Mouse (Mus musculus) right cerebral cortex, postnatal 25 days (tissue): ENCODE results near the gene Pcnx3.
"Not testable (repeated sequence)": the region's sequence is repeated elsewhere in the genome, so short reads cannot be mapped to it uniquely, and the experiment has no call there.

Experiments used
- DNase-seq: peaks from one replicate; pipeline ENCODE4 v3.0.0; 2022

The Pcnx3 gene

DNA sequence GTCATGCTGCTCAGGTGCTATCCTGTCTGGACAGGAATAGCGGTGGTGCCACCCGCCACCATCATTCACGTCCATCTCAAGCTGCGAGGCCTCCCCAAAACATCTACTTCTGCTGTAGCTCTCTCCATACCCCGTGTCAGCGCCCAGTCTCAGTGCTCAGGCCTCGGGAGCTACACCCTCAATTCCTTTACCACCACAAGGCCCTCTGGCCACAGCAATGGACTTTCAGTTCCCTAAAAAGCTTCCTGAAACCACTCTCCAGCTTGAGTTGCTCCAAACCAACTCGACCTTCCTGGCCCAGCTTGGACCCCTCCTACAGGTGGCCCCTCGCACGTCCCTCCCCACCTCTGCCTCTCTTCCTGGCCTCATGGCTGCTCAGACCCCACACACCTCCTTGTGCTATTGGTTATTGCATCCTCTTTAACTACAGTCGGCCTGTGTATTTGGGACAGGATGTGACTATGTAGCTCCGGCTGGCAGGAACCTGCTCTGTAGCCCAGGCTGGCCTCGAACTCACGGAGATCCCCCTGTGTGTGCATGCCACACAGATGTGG, 23.3 kb upstream of the Pcnx3 start:
- DNase-seq = no peak

DNA sequence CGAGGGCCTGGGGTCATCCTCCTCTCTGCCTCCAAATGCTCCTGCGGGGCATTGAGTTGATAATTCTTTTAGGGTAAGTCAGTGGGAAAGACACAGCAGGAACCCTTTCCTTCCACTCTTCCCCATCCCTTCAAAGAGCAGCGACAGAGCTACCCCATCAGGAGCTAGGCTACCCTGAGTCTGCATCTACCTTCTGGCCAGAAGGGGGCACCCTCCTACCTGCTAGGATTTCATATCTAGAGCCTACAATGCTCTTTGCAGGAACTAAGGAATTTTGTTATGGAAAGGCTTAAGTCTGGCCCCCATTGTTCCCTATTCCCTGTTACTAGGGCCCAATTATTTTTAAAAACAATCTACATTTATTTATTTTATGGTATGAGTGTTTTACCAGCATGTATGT, 22.5 kb upstream of the Pcnx3 start:
- DNase-seq = no peak

DNA sequence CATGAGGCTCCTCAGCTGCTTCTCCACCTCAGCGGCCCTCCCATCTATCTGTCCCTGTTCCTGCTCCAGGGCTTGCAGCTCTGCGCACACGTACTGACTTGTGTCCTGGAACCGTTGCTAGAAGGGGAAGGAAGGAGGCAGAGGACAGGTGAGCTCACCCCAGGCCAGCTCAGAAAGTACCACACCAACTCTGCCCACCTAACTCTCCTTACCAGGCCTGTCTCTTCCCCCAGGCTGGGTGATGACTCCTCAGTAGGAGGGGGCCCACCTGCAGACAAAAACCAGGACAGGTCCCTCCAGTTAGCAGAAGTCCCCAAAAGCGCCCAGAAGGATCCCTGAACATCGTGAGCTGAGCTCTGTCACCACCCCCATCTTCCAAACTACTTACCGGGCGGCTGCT, 21.9 kb upstream of the Pcnx3 start:
- no peak for DNase-seq

DNA sequence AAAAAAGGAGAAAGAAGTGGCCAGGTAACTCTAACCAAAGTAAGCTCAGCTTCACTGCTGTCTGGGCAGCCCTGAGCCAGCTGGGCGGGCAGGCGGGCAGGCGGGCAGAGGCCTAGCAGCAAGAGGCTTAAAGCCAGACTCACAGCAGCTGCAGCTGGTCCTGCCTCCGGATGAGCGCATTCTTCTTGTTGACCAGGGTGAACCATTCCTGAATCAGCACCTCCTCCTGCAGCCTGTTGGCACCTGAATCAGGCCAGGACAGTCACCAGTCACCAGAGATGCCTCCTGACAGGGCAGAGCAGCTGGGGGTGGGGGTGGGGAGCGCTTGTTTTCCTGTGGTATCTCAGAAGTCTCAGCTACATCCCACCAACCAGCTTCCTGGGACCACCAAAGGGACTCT, 21.4 kb upstream of the Pcnx3 start:
- no peak for DNase-seq

DNA sequence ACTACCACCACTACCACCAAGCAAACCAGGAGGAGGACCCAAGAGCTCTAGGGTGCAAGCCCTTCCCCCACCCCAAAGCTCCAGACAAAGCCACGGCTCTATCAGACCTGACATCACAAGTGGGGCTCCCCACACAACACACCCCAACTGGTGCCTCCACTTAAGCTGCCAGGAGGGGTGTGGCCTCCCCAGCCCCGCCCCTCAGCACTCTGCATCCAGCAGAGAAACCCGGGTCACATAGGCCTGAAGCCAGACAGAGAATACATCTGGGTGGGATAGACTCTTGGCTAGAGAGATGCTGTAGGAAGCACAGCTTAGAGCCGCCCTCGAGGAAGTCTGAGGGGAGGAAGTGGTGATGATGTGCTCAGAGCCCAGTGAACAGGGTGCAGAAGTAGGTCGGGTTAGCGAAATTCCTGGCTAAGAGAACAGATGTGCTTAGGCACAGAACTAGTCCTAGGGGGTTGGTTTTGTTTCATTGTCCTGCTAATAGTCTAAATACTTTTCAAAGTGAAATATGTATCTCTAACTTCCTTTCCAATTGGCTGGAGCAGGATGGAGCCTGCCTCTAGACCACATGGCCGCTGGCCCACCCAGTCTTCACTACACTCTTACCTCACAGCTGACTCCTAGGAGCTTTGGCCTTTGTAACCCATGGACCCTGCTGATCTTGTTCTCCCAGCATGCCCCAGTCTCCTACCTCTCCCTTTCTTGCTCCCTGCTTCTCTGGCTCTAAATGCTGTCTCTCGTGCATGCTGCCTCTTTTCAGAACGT, 16.3 kb upstream of the Pcnx3 start:
- no peak for DNase-seq

DNA sequence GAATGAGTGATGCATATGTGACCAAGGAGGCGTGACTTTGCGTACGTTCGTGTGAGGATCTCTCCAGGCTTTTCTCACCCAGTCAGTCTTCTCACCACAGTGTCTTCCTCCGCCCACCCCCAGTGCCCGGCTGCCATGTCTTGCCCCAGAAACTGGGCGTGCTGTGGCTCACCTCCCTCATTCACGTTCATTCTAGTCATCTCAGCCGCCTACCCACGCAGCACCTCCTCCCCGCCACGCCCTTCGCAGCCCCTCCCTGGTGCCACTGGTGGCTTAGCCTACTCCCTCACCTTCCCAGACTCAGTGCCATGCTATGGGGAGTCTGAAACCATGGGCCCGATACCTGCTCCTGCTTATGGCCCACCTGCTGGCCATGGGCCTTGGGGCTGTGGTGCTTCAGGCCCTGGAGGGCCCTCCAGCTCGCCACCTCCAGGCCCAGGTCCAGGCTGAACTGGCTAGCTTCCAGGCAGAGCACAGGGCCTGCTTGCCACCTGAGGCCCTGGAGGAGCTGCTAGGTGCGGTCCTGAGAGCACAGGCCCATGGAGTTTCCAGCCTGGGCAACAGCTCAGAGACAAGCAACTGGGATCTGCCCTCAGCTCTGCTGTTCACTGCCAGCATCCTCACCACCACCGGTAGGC, 15.6 kb upstream of the Pcnx3 start, which contains the start of gene Kcnk7:
Gene Kcnk7 (plus strand): TSS at position 205 of the 638 bp plus-strand sequence.
- DNase-seq = no peak

DNA sequence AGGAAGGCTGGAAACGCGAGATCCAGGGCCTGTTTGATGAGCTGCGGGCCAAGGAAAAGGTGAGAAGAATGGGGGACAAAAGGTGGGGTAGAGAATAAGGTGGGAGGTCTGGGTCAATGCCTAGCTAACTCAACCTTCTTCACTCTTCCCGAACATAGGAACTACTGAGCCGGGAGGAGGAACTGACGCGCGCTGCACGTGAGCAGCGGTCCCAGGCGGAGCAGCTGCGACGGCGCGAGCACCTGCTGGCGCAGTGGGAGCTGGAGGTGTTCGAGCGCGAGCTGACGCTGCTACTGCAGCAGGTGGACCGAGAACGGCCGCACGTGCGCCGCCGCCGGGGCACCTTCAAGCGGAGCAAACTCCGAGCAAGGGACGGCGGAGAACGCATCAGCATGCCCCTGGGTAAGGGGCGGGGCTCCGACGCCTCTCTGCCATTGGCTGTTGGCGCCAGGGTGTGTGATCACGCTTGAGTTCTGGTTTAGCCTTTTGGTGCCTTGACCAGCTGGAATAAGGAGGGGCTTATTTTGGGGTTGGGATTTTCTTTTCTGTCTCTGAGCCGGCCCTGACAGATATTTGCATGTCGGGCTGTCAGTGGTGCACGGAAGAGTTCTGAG, 7.2 kb upstream of the Pcnx3 start:
- DNase-seq = no peak

DNA sequence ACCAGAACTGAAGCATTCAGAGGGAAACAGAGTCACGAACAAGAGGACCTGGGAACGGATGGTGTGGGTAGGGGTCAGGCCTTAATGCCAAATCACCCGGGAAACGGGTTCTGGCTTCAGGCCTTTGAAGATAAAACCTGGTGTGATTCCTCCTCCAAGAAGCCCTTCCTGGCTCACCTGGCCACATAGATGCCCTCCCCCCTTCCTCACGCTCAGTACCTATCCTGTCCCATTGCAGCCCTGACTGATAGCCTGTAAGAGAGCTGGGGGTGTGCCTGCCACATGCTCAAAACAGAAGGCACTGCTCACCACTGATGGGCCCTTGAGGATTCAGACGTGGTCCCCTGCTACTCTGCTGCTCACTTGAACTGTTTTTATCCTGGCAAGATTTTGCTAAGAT, 5.1 kb upstream of the Pcnx3 start:
- DNase-seq = no peak

DNA sequence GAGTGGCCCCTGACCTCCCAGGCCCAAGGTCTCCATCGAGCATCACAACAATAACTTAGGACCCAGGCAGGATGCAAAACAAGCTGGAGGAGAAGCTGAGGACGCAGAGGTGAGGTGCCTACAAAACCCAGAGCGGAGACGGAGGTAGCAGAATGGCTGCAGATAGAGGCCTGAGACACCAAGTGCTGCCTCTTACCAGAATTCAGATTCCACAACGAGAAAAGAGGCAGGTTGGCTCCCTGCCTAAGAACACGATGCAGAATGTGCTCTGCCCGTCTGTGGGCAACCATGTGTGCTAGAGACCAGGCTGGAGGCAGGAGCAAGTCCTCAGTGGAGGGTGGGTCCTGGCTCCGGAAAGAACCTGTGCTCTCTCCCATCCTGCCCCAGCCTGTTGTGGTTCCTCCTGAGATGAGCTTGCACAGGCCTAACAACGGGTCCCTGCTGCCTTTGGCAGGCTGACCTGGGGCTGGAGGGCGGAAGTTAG, 4.2 kb upstream of the Pcnx3 start:
- DNase-seq = no peak

DNA sequence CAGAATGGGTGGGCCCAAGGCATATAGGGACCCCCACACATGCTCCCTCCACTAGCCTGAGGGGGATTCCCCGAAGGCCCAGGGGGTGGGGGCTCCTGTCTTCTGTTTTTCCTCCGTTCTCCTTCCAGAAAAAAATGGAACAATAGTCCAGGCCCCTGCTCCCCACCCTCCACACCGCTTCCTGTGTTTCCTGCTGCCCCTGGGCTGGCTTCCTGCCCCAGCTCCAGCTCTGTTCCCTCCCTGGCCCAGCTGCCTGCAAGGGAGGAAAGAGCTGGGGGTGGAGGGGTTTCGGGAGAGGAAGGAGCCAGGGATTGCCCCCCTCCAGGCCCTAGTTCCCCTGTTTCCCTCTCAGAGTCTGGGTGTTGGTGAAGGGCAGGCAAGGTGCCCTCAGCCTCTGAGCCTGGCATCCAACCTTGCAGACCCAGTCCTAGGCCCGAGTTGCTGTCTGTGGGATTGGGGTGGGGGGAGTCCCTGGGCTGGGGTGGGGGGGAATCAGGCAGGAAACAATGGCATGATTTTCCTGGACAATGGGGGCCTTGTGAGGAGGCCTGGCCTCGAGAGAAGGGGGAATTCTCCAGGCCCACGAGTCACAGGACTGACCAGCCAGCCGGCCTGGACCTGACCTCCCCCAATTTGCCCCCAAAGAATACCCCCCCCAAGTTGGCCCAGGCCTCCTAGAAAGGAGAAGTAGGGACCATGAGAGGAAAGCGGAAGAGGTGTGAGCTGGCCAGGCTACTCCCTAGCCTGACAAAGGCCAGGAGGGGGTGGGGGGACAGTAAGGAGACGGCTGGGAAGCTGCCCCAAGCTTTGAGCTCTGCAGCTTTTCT, 3.6 kb upstream of the Pcnx3 start:
- DNase-seq = no peak

DNA sequence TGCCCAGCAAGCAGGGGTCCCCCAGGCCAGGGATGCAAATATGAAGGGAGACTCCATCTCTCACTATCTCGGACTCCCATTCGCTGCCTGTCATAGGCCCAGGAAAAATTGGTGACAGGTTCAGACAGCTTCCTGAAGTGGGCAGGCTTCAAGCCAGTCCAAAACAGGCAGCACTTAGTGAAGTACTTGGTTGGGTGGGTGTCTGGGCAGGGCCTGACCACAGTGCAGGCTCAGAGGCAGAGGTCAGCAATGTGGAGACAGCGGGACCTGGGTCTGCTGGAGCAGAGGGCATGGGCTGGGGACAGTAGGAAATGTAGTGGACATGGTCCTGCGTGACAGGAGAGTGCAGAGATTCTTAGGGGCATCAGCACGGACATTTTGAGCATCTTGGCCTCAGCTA, 2.9 kb upstream of the Pcnx3 start:
- DNase-seq = no peak

DNA sequence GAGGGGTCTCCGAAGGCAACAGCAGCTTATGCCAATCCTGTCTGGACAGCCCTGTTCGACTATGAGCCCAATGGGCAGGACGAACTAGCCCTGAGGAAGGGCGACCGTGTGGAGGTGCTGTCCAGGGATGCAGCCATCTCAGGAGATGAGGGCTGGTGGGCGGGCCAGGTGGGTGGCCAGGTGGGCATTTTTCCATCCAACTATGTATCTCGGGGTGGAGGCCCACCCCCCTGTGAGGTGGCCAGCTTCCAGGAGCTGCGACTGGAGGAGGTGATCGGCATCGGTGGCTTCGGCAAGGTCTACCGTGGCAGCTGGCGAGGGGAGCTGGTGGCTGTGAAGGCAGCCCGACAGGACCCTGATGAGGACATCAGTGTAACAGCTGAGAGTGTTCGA, 1.6 kb upstream of the Pcnx3 start:
- DNase-seq = no peak

DNA sequence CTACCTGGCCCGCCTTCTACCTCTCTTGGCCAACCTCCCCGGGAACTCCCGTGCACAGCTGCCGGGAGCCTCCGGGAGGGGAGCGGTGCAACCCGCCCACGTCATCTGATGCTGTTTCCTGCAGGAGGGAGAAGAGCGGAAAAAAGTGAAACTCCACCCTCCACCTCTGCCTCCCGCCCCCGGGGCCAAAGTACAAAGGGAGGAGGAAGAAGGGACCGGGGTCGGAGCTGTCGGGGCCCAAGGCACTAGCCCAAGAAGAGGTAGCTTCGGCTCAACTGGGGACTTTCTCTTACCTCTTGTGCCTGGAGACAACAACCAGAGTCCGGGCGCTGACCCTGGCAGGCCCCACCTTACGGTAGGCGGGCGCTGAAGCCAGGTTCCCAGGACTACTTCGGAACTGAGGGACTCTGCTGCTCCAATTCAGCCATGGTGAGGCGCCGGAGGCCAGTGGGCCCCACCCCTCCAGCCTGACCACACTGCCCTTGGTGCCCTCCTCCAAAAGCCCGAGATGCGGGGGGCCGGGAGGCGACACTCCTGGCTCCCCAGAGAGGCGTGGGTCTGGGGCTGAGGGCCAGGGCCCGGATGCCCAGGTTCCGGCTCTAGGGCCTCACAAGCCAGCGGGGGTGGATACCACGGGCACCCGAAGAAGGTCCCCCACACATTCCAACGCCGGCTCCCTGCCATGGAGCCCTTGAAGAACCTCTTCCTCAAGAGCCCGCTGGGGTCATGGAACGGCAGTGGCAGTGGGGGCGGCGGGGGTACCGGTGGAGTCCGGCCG, 1.0 kb upstream of the Pcnx3 start:
- peak; percentile 79 for DNase-seq

DNA sequence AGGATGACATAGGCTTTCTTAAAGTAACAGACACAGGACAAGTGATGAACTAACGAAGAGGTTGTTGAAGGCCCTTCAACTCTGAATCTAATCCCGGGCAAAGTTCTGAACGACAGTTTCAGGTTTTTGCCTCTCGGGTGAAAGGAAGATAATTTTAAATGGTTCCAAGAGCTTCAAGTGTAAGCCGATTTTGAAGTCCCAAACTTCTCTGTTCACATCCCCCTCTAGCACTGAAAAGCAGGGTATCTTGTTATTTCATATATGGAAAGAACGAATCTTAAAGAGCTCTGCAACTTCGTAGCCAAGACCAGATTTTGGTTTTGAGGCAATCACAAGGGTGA, 350 bp upstream of the Pcnx3 start:
- DNase-seq = no peak

DNA sequence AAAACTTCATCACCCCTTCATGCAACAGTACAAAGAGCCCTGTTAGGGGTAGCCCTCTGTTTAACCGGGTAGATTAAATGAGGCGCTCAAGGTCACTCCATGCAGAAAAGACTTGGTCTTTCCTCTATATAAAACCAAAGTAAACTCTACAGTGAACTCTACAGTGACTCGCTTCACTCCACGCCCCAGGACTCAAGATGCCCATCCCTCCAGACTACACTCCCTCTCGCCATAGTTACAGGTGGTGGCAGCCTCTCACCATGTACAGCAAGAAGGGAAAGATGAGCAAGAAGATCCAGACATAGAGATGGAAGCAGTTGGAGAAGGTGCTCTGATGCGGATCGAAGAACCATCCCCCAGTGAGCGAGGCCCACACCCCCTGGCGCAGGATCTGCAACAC, 970 bp downstream of the Pcnx3 start:
- no peak for DNase-seq

DNA sequence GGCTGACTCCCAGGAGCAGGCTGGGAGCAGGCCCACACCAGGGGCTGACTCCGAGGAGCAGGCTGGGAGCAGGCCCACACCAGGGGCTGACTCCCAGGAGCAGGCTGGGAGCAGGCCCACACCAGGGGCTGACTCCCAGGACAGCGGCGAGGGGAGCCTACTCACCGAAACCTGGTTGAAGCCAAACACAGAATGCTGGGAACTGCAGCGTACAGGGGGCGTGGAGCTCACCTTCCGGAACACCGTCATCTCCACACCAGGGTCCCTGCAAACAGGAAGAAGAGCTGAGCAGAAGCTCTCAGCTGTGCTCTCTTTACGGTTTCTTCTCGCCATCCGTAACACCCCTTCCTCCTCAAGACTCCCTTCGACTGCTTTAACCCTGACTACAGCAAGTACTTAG, 1.8 kb downstream of the Pcnx3 start:
- not testable (repeated sequence) for DNase-seq

DNA sequence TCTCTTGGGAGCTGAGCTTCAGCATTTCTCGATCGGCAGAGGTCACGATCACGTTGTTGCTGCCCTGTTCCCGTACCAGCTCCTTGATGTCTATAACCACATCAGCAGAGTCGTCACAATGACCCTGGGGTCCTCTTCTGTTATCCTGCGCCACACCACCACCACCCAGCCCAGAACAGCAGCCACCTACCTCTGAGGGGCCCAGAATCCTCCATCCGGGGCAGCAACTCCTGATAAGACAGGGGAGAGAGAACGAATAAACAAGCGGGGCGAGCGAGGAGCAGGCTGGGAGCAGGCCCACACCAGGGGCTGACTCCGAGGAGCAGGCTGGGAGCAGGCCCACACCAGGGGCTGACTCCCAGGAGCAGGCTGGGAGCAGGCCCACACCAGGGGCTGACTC, 2.3 kb downstream of the Pcnx3 start:
- DNase-seq = no peak

DNA sequence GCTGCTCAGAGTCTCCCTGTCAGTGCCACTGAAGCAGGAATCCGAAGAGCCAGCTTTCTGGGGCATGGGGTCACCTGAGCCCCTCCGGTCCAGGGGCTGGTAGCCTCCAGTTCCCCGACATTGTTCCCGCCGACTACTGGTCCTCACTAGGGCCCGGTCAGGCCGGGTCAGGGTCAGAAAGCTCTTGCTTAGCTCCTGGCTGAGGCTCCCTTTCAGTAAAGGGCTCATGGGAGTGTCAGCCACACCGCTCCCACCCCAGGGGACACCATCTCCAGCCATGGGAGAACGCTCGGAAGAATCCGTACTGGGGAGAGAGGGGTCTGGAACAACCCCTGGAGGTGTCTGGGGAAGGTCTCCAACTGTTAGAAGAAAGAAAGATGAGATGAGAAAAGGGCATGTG, 2.8 kb downstream of the Pcnx3 start:
- DNase-seq = no peak

DNA sequence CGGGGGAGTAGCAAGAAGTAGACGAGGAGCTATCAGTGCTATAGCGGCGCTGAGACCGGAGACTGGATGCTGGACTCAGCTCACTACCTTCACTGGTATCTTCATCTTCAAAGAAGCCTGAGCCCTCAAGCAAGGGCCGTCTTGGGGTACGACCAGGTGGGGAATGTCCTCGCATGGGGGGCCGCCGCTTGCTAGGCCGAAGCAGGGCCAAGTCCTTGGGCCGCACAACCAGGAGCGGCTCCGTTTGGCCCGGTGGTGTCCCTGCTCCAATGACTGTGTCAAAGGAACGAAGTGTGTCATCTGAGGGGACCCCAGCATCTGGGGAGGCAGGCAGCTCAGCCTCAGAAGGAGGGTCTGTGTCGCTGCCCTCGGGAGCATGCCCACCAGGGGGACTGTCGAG, 3.3 kb downstream of the Pcnx3 start:
- no peak for DNase-seq

DNA sequence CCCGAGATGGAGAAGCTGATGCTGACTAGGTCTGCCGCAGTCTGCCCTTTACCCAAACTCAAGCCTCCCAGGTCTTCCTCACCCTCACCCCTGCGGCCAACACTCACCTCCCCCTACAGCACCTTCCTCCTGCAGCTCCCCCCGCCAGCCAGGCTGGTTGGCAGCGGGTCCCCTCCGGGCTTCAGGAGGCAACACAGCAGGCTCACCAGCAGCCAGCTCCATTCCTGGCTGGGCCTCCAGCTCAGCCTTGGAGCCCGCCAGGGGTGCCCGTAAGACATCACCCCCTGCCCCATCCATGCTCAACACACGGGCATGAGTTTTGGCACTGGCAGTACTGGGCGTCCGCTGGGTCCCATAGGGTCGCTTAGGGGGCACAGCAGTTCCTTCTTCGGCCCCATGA, 3.7 kb downstream of the Pcnx3 start:
- no peak for DNase-seq

DNA sequence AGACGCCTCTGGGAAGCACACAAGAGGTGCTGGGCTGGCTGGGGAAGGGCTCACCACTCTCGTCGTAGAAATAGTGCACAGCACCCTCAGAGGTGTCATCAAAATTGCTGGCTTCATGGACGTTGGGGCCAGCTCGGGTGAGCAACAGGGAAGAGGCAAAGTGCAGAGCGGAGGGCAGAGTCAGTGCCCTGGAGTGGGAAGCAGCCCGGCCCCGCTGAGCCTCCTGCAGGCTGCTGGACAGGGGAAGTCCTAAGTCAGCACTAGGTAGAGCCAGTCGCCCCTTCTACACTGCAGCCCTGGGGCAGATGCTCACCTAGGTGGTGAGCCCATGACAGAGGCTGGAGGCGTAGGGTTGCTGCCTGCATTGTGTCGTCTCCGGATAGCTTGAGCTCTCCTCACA, 4.5 kb downstream of the Pcnx3 start:
- DNase-seq = no peak

DNA sequence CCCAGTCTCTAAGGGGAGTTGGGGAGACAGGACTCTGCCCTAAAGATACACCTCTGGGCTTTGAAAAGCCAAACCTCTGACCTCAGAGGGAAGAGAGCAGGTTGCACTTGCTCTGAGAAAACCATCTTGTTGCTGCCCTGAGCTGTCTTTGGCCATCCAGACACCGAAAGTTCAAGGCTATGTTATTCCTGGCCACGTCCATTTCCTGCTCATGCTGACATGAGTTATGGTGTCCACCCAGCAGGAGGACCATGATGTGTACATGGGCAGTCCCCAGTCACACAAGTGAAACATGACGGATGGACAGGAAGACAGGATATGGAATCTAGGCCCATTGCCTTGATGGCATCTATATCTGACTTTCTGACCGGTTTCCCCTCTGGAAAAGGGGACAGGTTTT, 8.3 kb downstream of the Pcnx3 start:
- DNase-seq = no peak
